Mouse (Mus musculus): Measurements from ENCODE around the gene Hist1h2be.
"Not testable (repeated sequence)": the region's sequence is repeated elsewhere in the genome, so short reads cannot be mapped to it uniquely, and the experiment has no call there.

Hist1h2be gene

GRCm38 (mm10) chr13:23551146-23551834 lies 69.6 kb downstream of the Hist1h2be start, which contains the start of gene Hist1h4f:
Gene Hist1h4f, minus strand, starts transcription at chr13:23551648.
- peak; percentile 93 for DNase-seq (ENCODE audit: low spot score)

- no peak for DNase-seq (ENCODE audit: low spot score)
Observed at GRCm38 (mm10) chr13:23550761-23551145, 70.2 kb downstream of the Hist1h2be start.

- DNase-seq (ENCODE audit: low spot score), result no peak
Observed at GRCm38 (mm10) chr13:23546694-23547093, 74.2 kb downstream of the Hist1h2be start.

- not testable (repeated sequence) for DNase-seq (ENCODE audit: low spot score)
Observed at GRCm38 (mm10) chr13:23544787-23545120, 76.2 kb downstream of the Hist1h2be start.

GRCm38 (mm10) chr13:23543965-23544786 lies 76.7 kb downstream of the Hist1h2be start, which contains the start of gene Hist1h3f:
Gene Hist1h3f, plus strand, starts transcription at chr13:23544052.
- DNase-seq (ENCODE audit: low spot score), result peak; percentile 93

- peak; percentile 81 for DNase-seq (ENCODE audit: low spot score)
Observed at GRCm38 (mm10) chr13:23542999-23543607, 77.8 kb downstream of the Hist1h2be start, which contains the start of gene Hist1h2bh. Gene Hist1h2bh, minus strand, starts transcription at chr13:23543392.

- not testable (repeated sequence) for DNase-seq (ENCODE audit: low spot score)
Observed at GRCm38 (mm10) chr13:23542225-23542980, 78.5 kb downstream of the Hist1h2be start.

GRCm38 (mm10) chr13:23541497-23541896 lies 79.4 kb downstream of the Hist1h2be start:
- DNase-seq (ENCODE audit: low spot score), result no peak

GRCm38 (mm10) chr13:23539821-23540220 lies 81.1 kb downstream of the Hist1h2be start:
- DNase-seq (ENCODE audit: low spot score), result not testable (repeated sequence)

GRCm38 (mm10) chr13:23538249-23538648 lies 82.7 kb downstream of the Hist1h2be start:
- DNase-seq (ENCODE audit: low spot score), result no peak

- DNase-seq (ENCODE audit: low spot score), result no peak
Observed at GRCm38 (mm10) chr13:23537006-23537710, 83.8 kb downstream of the Hist1h2be start.

GRCm38 (mm10) chr13:23536076-23536822 lies 84.7 kb downstream of the Hist1h2be start:
- no peak for DNase-seq (ENCODE audit: low spot score)

- DNase-seq (ENCODE audit: low spot score), result peak; percentile 93
Observed at GRCm38 (mm10) chr13:23535137-23536075, 85.5 kb downstream of the Hist1h2be start, which contains the start of gene Hist1h3g. Gene Hist1h3g, plus strand, starts transcription at chr13:23535422.

GRCm38 (mm10) chr13:23534368-23535131 lies 86.4 kb downstream of the Hist1h2be start:
- peak; percentile 37 for DNase-seq (ENCODE audit: low spot score)
